Comparison of ENCODE assay signal across 9 mouse cellular contexts in the genomic region with DNA sequence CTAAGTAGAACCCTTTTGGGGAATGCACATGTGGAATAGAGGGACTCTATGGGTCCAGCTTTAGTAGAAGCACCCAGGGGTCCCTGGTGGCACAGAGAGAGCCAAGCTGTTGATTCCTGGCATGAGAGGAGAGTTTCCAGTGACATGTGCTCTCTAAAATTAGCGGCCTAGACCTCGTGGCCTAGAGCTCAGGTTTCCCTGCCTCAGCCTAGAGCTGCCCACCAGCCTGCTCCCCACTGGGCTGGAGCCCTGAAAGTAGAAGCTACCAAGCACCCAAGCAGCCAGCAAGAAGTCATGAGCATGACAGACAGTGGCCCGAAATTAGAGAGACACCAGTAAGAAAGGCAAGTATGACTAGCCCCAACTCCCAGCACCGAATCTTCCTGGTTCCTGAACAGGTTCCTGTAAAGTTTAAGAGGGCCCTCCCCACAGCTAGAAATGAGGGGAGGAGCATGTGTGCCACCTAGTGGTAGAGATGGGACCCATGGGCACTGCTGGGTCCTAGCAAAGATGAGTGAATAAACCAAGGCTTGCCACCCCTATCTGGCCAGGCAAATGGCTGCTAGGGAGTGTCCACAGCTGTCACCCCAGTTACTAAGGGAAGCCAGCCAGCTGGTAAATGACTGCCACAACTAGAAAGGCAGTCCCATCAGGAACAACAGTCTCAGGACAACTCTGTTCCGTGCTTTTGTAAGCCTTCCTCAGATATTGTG. TPM values are rescaled to one million over a fixed set of nuclear protein-coding genes. Genes with fewer than 3 reads are reported as not detected.
DNase-seq lines count a peak whose midpoint lies in the region; ATAC-seq and TF ChIP-seq lines count a peak whose summit lies in the region.
"Had no signal": no experiment of that assay in that cellular context is flagged by ENCODE, and none has a peak within 500 bp of the region (broad histone marks: within the 10 kb centered on the region; RNA-seq: fewer than 3 reads in every experiment).

No protein-coding gene starts in this region.

- TF ChIP-seq CTCF in kidney, postnatal 0 days (IDR thresholded peaks at IDR 0.05; ENCODE audit: low read depth) = peak; percentile 74

- peaks cover 49% of the 10 kb centered on the region for H3K36me3 ChIP-seq in kidney, embryonic 15.5 days
- 0 out of 2 replicates have a peak, but pooled peaks cover 6% of the 10 kb centered on the region for H3K36me3 ChIP-seq in kidney, postnatal 0 days (ENCODE audit: insufficient read depth, low read length)

- no peaks in the 10 kb centered on the region for H3K4me1 ChIP-seq in kidney, embryonic 15.5 days
- no peaks in the 10 kb centered on the region for H3K4me1 ChIP-seq in kidney, postnatal 0 days (replicated peaks; ENCODE audit: insufficient read depth, low read length)
- H3K4me1 ChIP-seq: lung, embryonic 15.5 days had no signal

- H3K4me2 ChIP-seq in kidney, embryonic 15.5 days = no peak overlapping the region
- H3K4me2 ChIP-seq in kidney, postnatal 0 days (ENCODE audit: low read length) = no peak overlapping the region
- H3K4me2 ChIP-seq: lung, embryonic 15.5 days had no signal

- peaks cover 13% of the 10 kb centered on the region; the same call in 1 of the 2 replicates for H3K27me3 ChIP-seq in kidney, embryonic 15.5 days
- no peaks in the 10 kb centered on the region for H3K27me3 ChIP-seq in kidney, postnatal 0 days (ENCODE audit: insufficient read depth, low read length)
- H3K27me3 ChIP-seq: lung, embryonic 15.5 days had no signal

- no peak for ATAC-seq in kidney, embryonic 15.5 days (replicated peaks; ENCODE audit: low FRiP score)
- ATAC-seq in granulocyte monocyte progenitor cell, adult 5-6 weeks (replicated peaks; ENCODE audit: poor library complexity, severe bottlenecking) = peak; percentile 97
- ATAC-seq in kidney, postnatal 0 days (replicated peaks; ENCODE audit: low FRiP score, low read depth) = no peak; the same call in 1 of the 2 replicates

- 78% methylated on average over 5 of the region's 5 CpGs for WGBS in kidney, embryonic 15.5 days
- WGBS in kidney, postnatal 0 days = 65% methylated on average over 5 of the region's 5 CpGs

- peak; percentile 61 for DNase-seq in kidney, adult 11 months
- DNase-seq in MN1 (ENCODE audit: low spot score) = peak; percentile 41
- peak; percentile 70 for DNase-seq in cerebellum, postnatal 10 days
- DNase-seq in kidney, postnatal 0 days (ENCODE audit: low spot score) = peak; percentile 60
- DNase-seq in lung, postnatal 36 days = peak; percentile 82
- DNase-seq in spleen, postnatal 4 days (ENCODE audit: low spot score in 2 of 2) = peak; percentile 39 to 67

- no peak overlapping the region for H3K27ac ChIP-seq in kidney, embryonic 15.5 days
- no peak overlapping the region for H3K27ac ChIP-seq in kidney, postnatal 0 days
- H3K27ac ChIP-seq: lung, embryonic 15.5 days had no signal

- H3K4me3 ChIP-seq in kidney, embryonic 15.5 days (replicated peaks) = no peak overlapping the region
- H3K4me3 ChIP-seq in kidney, postnatal 0 days (replicated peaks; ENCODE audit: low read depth, low read length) = no peak overlapping the region
- H3K4me3 ChIP-seq: lung, embryonic 15.5 days had no signal

- H3K9ac ChIP-seq in kidney, embryonic 15.5 days = no peak overlapping the region
- no peak overlapping the region for H3K9ac ChIP-seq in kidney, postnatal 0 days (ENCODE audit: low read depth, low read length)
- H3K9ac ChIP-seq: lung, embryonic 15.5 days had no signal

- H3K9me3 ChIP-seq in kidney, embryonic 15.5 days (replicated peaks) = no peaks in the 10 kb centered on the region
- H3K9me3 ChIP-seq in kidney, postnatal 0 days (replicated peaks; ENCODE audit: low read length) = no peaks in the 10 kb centered on the region
- H3K9me3 ChIP-seq: lung, embryonic 15.5 days had no signal

RNA-seq across cellular contexts. Expression of a gene that starts 18.1 kb away (rescaled TPM):
- 7.1 and 7.9 TPM in 2 replicates for polyA plus RNA-seq in kidney, embryonic 15.5 days (2015; fragmentation: Nextera tagmentation; extraction: Ambion mirVana)
- 1.1 TPM in 1 of 2 replicates, not detected in the other for total RNA-seq in granulocyte monocyte progenitor cell, adult 5-6 weeks (2014; fragmentation: Nextera tagmentation)
- total RNA-seq in granulocyte monocyte progenitor cell, adult 5-6 weeks (2017) = not detected in 2 replicates
- polyA plus RNA-seq in kidney, postnatal 0 days (2015; fragmentation: Nextera tagmentation; extraction: Ambion mirVana) = 12.0 and 12.2 TPM in 2 replicates

RNA-seq across cellular contexts. Expression of a gene that starts 24.9 kb away (rescaled TPM):
- 256 and 267 TPM in 2 replicates for polyA plus RNA-seq in kidney, embryonic 15.5 days (2015; fragmentation: Nextera tagmentation; extraction: Ambion mirVana)
- 127 and 157 TPM in 2 replicates for total RNA-seq in granulocyte monocyte progenitor cell, adult 5-6 weeks (2014; fragmentation: Nextera tagmentation)
- total RNA-seq in granulocyte monocyte progenitor cell, adult 5-6 weeks (2017) = 255 and 292 TPM in 2 replicates
- polyA plus RNA-seq in kidney, postnatal 0 days (2015; fragmentation: Nextera tagmentation; extraction: Ambion mirVana) = 285 and 288 TPM in 2 replicates

RNA-seq across cellular contexts. Expression of a gene that starts 25.3 kb away (rescaled TPM):
- 12.4 and 15.2 TPM in 2 replicates for polyA plus RNA-seq in kidney, embryonic 15.5 days (2015; fragmentation: Nextera tagmentation; extraction: Ambion mirVana)
- total RNA-seq in granulocyte monocyte progenitor cell, adult 5-6 weeks (2014; fragmentation: Nextera tagmentation) = 61.0 and 61.6 TPM in 2 replicates
- 19.5 and 26.1 TPM in 2 replicates for total RNA-seq in granulocyte monocyte progenitor cell, adult 5-6 weeks (2017)
- polyA plus RNA-seq in kidney, postnatal 0 days (2015; fragmentation: Nextera tagmentation; extraction: Ambion mirVana) = 12.3 and 14.1 TPM in 2 replicates

RNA-seq across cellular contexts. Expression of a gene that starts 31.2 kb away (rescaled TPM):
- 14.5 and 17.3 TPM in 2 replicates for polyA plus RNA-seq in kidney, embryonic 15.5 days (2015; fragmentation: Nextera tagmentation; extraction: Ambion mirVana)
- total RNA-seq in granulocyte monocyte progenitor cell, adult 5-6 weeks (2014; fragmentation: Nextera tagmentation) = 2.5 TPM in 1 of 2 replicates, not detected in the other
- not detected in 2 replicates for total RNA-seq in granulocyte monocyte progenitor cell, adult 5-6 weeks (2017)
- 15.7 and 18.7 TPM in 2 replicates for polyA plus RNA-seq in kidney, postnatal 0 days (2015; fragmentation: Nextera tagmentation; extraction: Ambion mirVana)

RNA-seq across cellular contexts. Expression of a gene that starts 51.9 kb away (rescaled TPM):
- 27.9 and 29.3 TPM in 2 replicates for polyA plus RNA-seq in kidney, embryonic 15.5 days (2015; fragmentation: Nextera tagmentation; extraction: Ambion mirVana)
- total RNA-seq in granulocyte monocyte progenitor cell, adult 5-6 weeks (2014; fragmentation: Nextera tagmentation) = 0.26 and 0.41 TPM in 2 replicates
- total RNA-seq in granulocyte monocyte progenitor cell, adult 5-6 weeks (2017) = 0.30 and 0.88 TPM in 2 replicates
- polyA plus RNA-seq in kidney, postnatal 0 days (2015; fragmentation: Nextera tagmentation; extraction: Ambion mirVana) = 23.5 and 25.0 TPM in 2 replicates
